Mouse (Mus musculus) inflammation-experienced regulatory T-cells, adult 6 months (primary cell): Measurements from ENCODE around the gene Fbxo46. TPM values are rescaled to one million over a fixed set of nuclear protein-coding genes. Genes with fewer than 3 reads are reported as not detected.
"Not testable (repeated sequence)": the region's sequence is repeated elsewhere in the genome, so short reads cannot be mapped to it uniquely, and the experiment has no call there.

ENCODE experiments used
- ATAC-seq: one replicate; pipeline ENCODE4 v1.8.0; 2017
- polyA plus RNA-seq, 3 experiments: library from polyadenylated mRNA; unstranded; fragments of 100-300 nt; shearing (Covaris generic); gene quantifications; one replicate each; pipeline ENCODE4 v1.2.1; 2017

Gene Fbxo46
- polyA plus RNA-seq, 3 experiments from 2014 or later, result 18.3 to 20.6 (median 20.0) TPM

GRCm38 (mm10) chr7:19136673-19137334 lies 17.1 kb downstream of the Fbxo46 start:
- ATAC-seq, result no peak

- ATAC-seq, result no peak
Measured at GRCm38 (mm10) chr7:19137380-19137779, 17.7 kb downstream of the Fbxo46 start.

GRCm38 (mm10) chr7:19146793-19147192 lies 27.1 kb downstream of the Fbxo46 start:
- ATAC-seq, result no peak

DNA sequence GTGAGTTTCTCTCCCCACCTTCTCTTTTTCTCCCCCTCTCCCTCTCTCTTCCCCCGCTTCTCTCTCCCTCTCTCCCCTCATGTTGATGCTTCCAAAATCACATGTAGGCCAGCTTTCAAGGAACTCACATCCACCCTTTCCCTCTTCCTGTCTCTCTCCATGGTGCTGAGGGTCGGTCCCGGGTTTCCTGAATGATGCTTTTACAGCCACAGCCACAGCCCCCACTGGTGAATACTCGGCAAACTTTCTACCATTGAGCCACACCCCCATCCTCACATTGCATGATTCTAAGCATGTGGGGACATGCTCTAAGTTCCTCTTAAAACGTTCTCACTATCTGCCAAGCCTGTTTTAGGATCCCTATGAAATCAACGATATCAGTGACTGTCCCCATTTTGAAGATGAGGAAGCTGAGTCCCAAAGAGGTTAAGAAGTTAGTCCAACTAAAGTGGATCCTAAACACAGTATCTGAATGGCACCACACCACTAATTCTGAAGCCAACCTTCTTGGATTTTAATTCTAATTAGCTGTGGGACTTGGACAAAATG lies 27.9 kb downstream of the Fbxo46 start:
- ATAC-seq, result no peak

- no peak for ATAC-seq
Measured at GRCm38 (mm10) chr7:19148180-19148874, 28.7 kb downstream of the Fbxo46 start.

- ATAC-seq, result peak; percentile 96
Measured at GRCm38 (mm10) chr7:19148875-19149541, 29.3 kb downstream of the Fbxo46 start, which contains the start of gene Qpctl. Qpctl (minus strand) TSS chr7:19149291.

DNA sequence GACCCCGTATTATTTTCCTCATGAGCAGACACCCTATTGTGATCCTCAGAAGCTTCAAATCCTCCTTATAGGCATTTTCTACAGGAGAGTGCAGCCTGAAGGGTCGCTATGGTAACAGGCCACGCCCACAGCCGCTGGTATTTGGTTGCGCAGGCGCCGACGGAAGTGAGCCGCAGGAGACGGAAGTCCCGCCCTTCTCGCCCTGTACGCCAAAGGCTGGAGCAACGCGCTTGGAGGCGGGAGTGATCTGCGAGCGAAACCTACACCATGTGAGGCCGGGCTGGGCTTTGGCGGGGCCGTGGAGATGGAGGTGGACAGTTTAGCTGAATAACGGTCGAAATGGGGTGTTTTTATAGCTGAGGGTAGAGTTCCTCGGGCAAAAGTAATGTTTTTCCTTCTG lies 30.0 kb downstream of the Fbxo46 start, which contains the start of gene Snrpd2:
Snrpd2 (plus strand) TSS at position 97 of the 400 bp plus-strand sequence.
- ATAC-seq, result peak; percentile 70

- ATAC-seq, result not testable (repeated sequence)
Measured at GRCm38 (mm10) chr7:19151121-19151520, 31.5 kb downstream of the Fbxo46 start.

- ATAC-seq, result no peak
Measured at GRCm38 (mm10) chr7:19154796-19155195, 35.1 kb downstream of the Fbxo46 start.

- no peak for ATAC-seq
Measured at GRCm38 (mm10) chr7:19155825-19156475, 36.3 kb downstream of the Fbxo46 start.

GRCm38 (mm10) chr7:19157160-19157800 lies 37.6 kb downstream of the Fbxo46 start:
- peak; percentile 96 for ATAC-seq

DNA sequence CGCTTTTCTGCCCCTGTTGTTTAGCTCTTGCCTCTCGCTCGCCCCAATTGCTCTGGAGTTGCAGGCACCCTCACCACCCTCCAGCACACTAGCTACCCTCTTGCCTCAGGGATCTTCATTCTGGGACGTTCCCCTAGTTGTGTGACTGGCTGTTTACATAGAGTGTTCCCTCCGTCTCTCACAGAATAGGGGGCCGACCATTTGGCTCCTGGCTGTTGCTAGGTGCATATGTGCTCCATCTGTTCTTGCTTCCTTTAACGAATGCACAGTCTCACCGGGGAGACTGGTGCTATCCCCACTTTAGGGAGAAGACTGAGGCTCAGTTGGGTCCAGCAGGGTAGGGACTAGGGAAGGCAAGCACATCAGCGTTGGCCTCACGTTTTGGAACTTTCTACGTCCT lies 38.9 kb downstream of the Fbxo46 start:
- no peak for ATAC-seq

DNA sequence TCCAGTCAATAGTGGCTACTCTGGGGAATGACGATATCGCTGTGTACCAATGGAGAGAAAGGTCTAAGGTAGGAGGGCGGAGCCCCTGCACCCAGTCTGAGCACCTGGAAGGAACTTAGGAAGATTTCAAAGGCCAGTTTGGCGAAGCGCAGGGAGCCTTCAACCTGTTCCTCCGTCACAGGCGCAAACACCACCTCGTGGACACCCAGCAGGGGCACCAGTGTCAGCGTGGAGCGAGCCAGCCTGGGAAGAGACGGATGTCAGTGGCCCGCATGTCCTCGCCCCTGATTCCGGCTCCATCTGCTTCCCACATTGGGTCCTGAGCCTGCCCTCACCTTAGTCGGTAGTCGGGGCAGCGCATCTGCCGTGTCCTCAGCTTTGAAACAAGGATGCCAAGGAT lies 39.8 kb downstream of the Fbxo46 start:
- ATAC-seq, result no peak

DNA sequence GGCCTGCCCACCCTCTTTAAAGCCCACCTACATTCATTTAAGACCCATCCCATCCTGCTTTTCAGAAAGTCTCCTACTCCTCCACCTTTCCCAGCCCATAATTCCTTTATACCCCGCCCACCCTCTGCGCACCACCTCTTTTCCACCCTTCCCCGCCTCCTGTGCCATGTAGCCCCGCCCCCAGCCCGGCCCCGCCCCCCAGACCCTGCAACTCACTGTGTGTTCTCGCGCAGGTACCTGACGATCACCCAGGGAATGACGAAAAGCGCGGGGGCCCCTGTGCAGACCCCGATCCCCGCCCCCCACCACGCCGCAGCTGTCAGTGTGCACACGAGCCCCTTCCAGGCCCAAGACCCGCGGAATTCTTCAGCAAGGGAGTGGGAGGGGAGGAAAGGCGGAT lies 40.5 kb downstream of the Fbxo46 start:
- no peak for ATAC-seq

GRCm38 (mm10) chr7:19162928-19163327 lies 43.3 kb downstream of the Fbxo46 start:
- ATAC-seq, result no peak

DNA sequence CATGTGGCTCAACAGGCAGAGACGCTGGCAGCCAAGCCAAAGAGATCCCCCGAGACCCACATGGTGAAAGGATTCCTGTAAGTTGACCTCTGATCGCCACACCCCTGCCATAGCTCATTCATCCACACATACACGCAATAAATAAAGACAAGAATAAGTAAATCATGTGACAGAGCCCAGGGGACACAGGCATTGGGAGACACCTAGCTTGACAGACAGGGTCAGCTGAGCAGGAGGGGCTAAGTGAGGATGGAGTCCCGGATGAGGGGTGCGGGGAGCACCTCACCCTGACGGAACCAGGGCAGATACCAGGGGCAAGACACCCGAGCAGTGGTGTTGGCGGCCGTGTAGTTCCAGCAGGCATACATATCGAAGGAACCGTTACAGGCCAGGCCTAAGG lies 44.1 kb downstream of the Fbxo46 start:
- ATAC-seq, result no peak

DNA sequence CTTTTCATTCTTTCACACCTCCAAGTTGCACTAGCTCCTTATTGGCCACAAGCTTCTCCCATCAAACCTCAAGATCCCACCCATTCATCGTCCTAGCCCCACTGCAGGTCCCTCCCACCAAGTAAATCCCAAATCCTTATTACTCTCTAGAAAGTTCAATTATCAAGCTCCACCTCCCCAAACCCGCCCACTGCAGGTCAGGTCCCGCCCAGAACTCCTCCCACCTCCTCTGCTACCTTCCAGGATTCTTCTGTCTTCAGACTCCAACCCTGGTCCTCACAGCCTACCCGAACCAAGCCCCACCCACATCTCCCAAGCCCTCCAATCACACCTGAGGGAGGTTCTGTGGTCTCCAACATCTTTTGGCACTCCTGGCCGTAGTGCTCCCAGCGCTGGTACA lies 44.5 kb downstream of the Fbxo46 start:
- ATAC-seq, result no peak

DNA sequence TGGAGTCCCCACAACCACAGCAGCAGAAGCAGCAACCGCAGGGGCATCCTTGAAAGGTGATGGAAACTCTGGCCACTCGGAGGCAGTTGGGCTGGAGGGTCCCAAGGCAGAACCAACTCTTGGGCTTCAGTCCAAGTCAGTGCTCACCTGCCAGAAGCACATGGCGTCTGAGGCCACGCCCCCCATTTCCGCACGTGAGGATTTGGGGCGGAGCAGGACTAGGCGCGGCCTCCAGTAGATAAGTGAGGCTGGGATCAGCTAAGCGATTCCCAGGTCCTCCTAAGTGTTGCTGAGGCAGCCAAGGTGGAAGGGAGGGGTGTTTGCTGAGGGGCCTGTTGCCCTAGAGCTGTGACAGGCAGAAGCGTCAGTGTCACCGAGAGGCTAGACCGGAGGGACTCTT lies 45.3 kb downstream of the Fbxo46 start:
- peak; percentile 54 for ATAC-seq

DNA sequence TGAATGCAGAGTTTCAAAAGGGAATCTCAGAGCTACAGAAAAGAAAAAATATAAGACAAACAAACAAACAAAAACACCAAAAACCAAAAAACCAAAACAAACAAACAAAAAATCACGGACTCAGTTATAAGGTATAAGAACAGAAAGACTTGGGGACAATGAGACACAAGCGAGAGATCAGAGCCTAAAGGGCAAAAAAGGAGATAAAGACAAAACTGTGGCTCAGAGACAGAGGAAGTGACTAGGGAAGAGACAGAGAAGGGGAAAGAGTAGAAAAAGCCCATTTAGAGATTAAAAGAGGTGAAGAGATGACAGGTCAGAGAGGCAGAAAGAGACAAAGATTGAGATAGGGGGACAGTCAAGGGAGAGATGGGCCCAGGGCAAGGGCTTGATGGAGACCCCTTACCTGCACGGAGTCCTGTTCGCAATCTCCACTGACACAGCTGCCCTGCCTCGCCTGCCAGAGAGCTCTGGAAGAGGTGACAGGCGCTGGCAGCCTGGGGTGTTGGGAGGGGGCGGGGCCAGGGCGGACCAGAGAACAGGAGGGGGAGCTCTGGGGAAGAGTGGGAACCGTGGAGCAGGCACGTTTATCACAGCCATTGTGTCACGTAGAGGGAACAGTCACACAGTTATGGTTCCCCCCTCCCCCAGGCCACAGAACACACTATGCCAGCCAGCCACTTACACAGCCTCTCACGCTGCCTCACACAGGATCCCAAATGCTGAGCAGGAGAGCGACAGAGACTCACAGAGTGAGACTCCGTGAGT lies 46.2 kb downstream of the Fbxo46 start, which contains the start of gene Gipr:
Gipr (minus strand) TSS at position 472 of the 768 bp plus-strand sequence.
- ATAC-seq, result no peak

GRCm38 (mm10) chr7:19166990-19167389 lies 47.3 kb downstream of the Fbxo46 start:
- no peak for ATAC-seq

GRCm38 (mm10) chr7:19169506-19169905 lies 49.8 kb downstream of the Fbxo46 start:
- ATAC-seq, result no peak
